Mouse (Mus musculus): Measurements from ENCODE around the gene Chpf2. TPM values are rescaled to one million over a fixed set of nuclear protein-coding genes. Genes with fewer than 3 reads are reported as not detected.

The Chpf2 gene
- polyA plus RNA-seq, 1 experiment from 2014 or later, result 10.3 TPM

DNA sequence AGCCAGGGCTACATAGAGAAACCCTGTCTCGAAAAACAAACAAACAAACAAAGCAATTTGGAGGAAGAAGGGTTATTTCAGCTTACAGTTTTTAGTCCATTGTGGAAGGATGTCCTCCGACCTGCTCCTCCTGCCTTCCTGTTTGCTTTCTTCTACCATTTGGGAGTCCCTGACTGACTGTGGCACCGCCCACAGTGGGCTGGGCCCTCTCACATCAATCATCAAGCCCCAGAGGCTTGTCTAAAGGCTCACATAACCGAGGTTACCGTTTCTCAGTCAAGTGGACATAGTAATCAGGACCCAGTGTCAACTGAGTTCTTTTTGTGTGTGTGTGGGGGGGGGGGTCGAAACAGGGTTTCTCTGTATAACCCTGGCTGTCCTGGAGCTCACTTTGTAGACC, 51.6 kb downstream of the Chpf2 start:
- H3K36me3 ChIP-seq (ENCODE audit: control insufficient read depth, insufficient read depth, low read length), result no peaks in the 10 kb centered on the region
- no peak for DNase-seq (ENCODE audit: low spot score)
- no peaks in the 10 kb centered on the region for H3K9me3 ChIP-seq (ENCODE audit: control insufficient read depth, low read length)
- H3K4me3 ChIP-seq (ENCODE audit: low read depth, low read length), result no peak overlapping the region
- H3K27me3 ChIP-seq (ENCODE audit: control insufficient read depth, insufficient read depth, low read length), result no peaks in the 10 kb centered on the region
- H3K4me2 ChIP-seq (ENCODE audit: low read depth), result no peak overlapping the region
- WGBS, result 59% methylated on average over 6 of the region's 6 CpGs
- no peaks in the 10 kb centered on the region for H3K4me1 ChIP-seq (ENCODE audit: control insufficient read depth, insufficient read depth, low read length)
- no peak overlapping the region for H3K27ac ChIP-seq (ENCODE audit: low read depth, low read length)
- no peak overlapping the region for H3K9ac ChIP-seq (ENCODE audit: low read length)
- ATAC-seq (ENCODE audit: insufficient read depth, low FRiP score, low TSS enrichment), result no peak

DNA sequence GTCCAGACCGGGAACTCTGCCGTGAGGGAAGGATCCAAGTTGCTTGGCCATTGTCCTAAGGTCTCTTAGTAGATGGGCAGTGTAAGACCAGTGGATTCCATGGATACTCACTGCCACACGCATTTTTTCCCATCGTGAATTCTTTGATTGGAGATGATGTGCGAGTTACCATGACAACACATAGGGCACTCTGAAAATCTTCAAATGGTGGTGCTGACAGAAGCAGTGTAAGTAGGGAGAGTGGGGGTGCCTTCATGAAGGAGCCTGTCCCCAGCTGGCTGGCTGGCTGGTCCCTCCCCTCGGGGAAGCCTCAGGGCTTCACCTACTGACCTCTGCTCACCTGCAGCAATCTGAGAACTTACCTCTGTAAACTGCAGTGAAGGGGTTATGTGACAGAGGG, 52.5 kb downstream of the Chpf2 start:
- ATAC-seq (ENCODE audit: insufficient read depth, low FRiP score, low TSS enrichment), result no peak

More for the DNA sequence above, 52.5 kb downstream of the Chpf2 start:
- Histone ChIP-seq H3K36me3 (ENCODE audit: control insufficient read depth, insufficient read depth, low read length) (no peaks in the 10 kb centered on the region), H3K27ac (ENCODE audit: low read depth, low read length) (no peak overlapping the region), H3K9me3 (ENCODE audit: control insufficient read depth, low read length) (no peaks in the 10 kb centered on the region), H3K4me3 (ENCODE audit: low read depth, low read length) (no peak overlapping the region), H3K27me3 (ENCODE audit: control insufficient read depth, insufficient read depth, low read length) (no peaks in the 10 kb centered on the region), H3K4me2 (ENCODE audit: low read depth) (no peak overlapping the region), H3K9ac (ENCODE audit: low read length) (no peak overlapping the region), H3K4me1 (ENCODE audit: control insufficient read depth, insufficient read depth, low read length) (no peaks in the 10 kb centered on the region)
- WGBS, result 75% methylated on average over 6 of the region's 6 CpGs
- DNase-seq (ENCODE audit: low spot score), result no peak

MicroRNA genes within 50 kb of the gene (microRNA counts, 519-probe panel; counts per million panel counts)
- microRNA mmu-miR-671-3p (171 counts per million, percentile 57 among the panel's probes with 10 or more counts), microRNA mmu-miR-671-5p (171 counts per million, percentile 57 among the panel's probes with 10 or more counts)

Small RNA genes within 50 kb of the gene (microRNA-seq; reads per million reads assigned to microRNA genes)
- 482 reads per million, percentile 69 among the genes with 10 or more reads in this experiment for gene Mir671

Other genes starting within 250 kb of the Chpf2 start
- 16.5 and 18.6 TPM in 2 replicates for gene Kcnh2, start 235.1 kb upstream of the Chpf2 start, polyA plus RNA-seq (2014; fragmentation: Nextera tagmentation; extraction: Ambion mirVana)
- gene Nos3, start 221.9 kb upstream of the Chpf2 start, polyA plus RNA-seq (2014; fragmentation: Nextera tagmentation; extraction: Ambion mirVana), result 6.1 and 6.7 TPM in 2 replicates
- gene Atg9b, start 194.6 kb upstream of the Chpf2 start, polyA plus RNA-seq (2014; fragmentation: Nextera tagmentation; extraction: Ambion mirVana), result 0.54 and 0.89 TPM in 2 replicates
- gene Abcb8, start 193.1 kb upstream of the Chpf2 start, polyA plus RNA-seq (2014; fragmentation: Nextera tagmentation; extraction: Ambion mirVana), result 45.8 and 47.0 TPM in 2 replicates
- gene Asic3, start 173.3 kb upstream of the Chpf2 start, polyA plus RNA-seq (2014; fragmentation: Nextera tagmentation; extraction: Ambion mirVana), result 0.12 and 0.54 TPM in 2 replicates
- 59.1 and 64.9 TPM in 2 replicates for gene Cdk5, start 163.2 kb upstream of the Chpf2 start, polyA plus RNA-seq (2014; fragmentation: Nextera tagmentation; extraction: Ambion mirVana)
- 18.0 and 18.1 TPM in 2 replicates for gene Slc4a2, start 162.9 kb upstream of the Chpf2 start, polyA plus RNA-seq (2014; fragmentation: Nextera tagmentation; extraction: Ambion mirVana)
- 89.7 and 93.7 TPM in 2 replicates for gene Fastk, start 141.5 kb upstream of the Chpf2 start, polyA plus RNA-seq (2014; fragmentation: Nextera tagmentation; extraction: Ambion mirVana)
- gene Tmub1, start 138.9 kb upstream of the Chpf2 start, polyA plus RNA-seq (2014; fragmentation: Nextera tagmentation; extraction: Ambion mirVana), result 31.5 and 33.1 TPM in 2 replicates
- 61.0 and 72.0 TPM in 2 replicates for gene Agap3, start 134.6 kb upstream of the Chpf2 start, polyA plus RNA-seq (2014; fragmentation: Nextera tagmentation; extraction: Ambion mirVana)
- 0.92 and 1.3 TPM in 2 replicates for gene Gbx1, start 59.5 kb upstream of the Chpf2 start, polyA plus RNA-seq (2014; fragmentation: Nextera tagmentation; extraction: Ambion mirVana)
- 0.38 TPM in 1 of 2 replicates, not detected in the other for gene Asb10, start 45.8 kb upstream of the Chpf2 start, polyA plus RNA-seq (2014; fragmentation: Nextera tagmentation; extraction: Ambion mirVana)
- not detected in 2 replicates for gene 4931409K22Rik, start 29.9 kb upstream of the Chpf2 start, polyA plus RNA-seq (2014; fragmentation: Nextera tagmentation; extraction: Ambion mirVana)
- 136 and 147 TPM in 2 replicates for gene Abcf2, start 9.3 kb upstream of the Chpf2 start, polyA plus RNA-seq (2014; fragmentation: Nextera tagmentation; extraction: Ambion mirVana)
- gene Smarcd3, start 37.7 kb downstream of the Chpf2 start, polyA plus RNA-seq (2014; fragmentation: Nextera tagmentation; extraction: Ambion mirVana), result 43.7 and 49.3 TPM in 2 replicates
- gene Nub1, start 98.8 kb downstream of the Chpf2 start, polyA plus RNA-seq (2014; fragmentation: Nextera tagmentation; extraction: Ambion mirVana), result 40.5 and 41.8 TPM in 2 replicates
- gene Wdr86, start 144.0 kb downstream of the Chpf2 start, polyA plus RNA-seq (2014; fragmentation: Nextera tagmentation; extraction: Ambion mirVana), result 14.2 and 16.9 TPM in 2 replicates
- gene Crygn, start 171.3 kb downstream of the Chpf2 start, polyA plus RNA-seq (2014; fragmentation: Nextera tagmentation; extraction: Ambion mirVana), result not detected in 2 replicates